Mouse (Mus musculus) adipocyte (in vitro differentiated cells): ENCODE measurements at regions not wholly inside any gene's neighbourhood (a gene's known extent, or its start where the extent isn't known, plus 50 kb on each side); places are given as distances from the start of the nearest gene placed in this dataset.

ENCODE experiments used
- DNase-seq: peaks from one replicate; pipeline ENCODE4 v3.0.0-alpha.2; 2016; ENCODE audit warnings: low spot score

GRCm38 (mm10) chr8:90502879-90503278 lies 154.7 kb upstream of the Tox3 start:
- DNase-seq = no peak

- DNase-seq = no peak
These were observed 151.2 kb upstream of the Tox3 start for GRCm38 (mm10) chr8:90499315-90499714.

- no peak for DNase-seq
These were observed 148.6 kb upstream of the Tox3 start for GRCm38 (mm10) chr8:90496658-90497163.

- no peak for DNase-seq
These were observed 147.8 kb upstream of the Tox3 start for GRCm38 (mm10) chr8:90495943-90496371.

GRCm38 (mm10) chr8:90492521-90493225 lies 144.5 kb upstream of the Tox3 start:
- no peak for DNase-seq

GRCm38 (mm10) chr8:90491691-90492090 lies 143.5 kb upstream of the Tox3 start:
- DNase-seq = no peak

GRCm38 (mm10) chr8:90490734-90491441 lies 142.7 kb upstream of the Tox3 start:
- DNase-seq = no peak

- no peak for DNase-seq
These were observed 138.4 kb upstream of the Tox3 start for GRCm38 (mm10) chr8:90486556-90486955.

- no peak for DNase-seq
These were observed 130.0 kb upstream of the Tox3 start for GRCm38 (mm10) chr8:90478149-90478548.

GRCm38 (mm10) chr8:90474066-90474465 lies 125.9 kb upstream of the Tox3 start:
- DNase-seq = no peak

- no peak for DNase-seq
These were observed 122.7 kb upstream of the Tox3 start for GRCm38 (mm10) chr8:90470826-90471225.

- no peak for DNase-seq
These were observed 115.6 kb upstream of the Tox3 start for GRCm38 (mm10) chr8:90463708-90464107.

- no peak for DNase-seq
These were observed 107.2 kb upstream of the Tox3 start for GRCm38 (mm10) chr8:90455321-90455720.

- DNase-seq = no peak
These were observed 106.0 kb upstream of the Tox3 start for GRCm38 (mm10) chr8:90454130-90454529.

GRCm38 (mm10) chr8:90441058-90441851 lies 93.1 kb upstream of the Tox3 start:
- no peak for DNase-seq

- DNase-seq = no peak
These were observed 65.9 kb upstream of the Tox3 start for GRCm38 (mm10) chr8:90414021-90414420.
